Mouse (Mus musculus) intestine, embryonic 16.5 days (tissue): Measurements from ENCODE around the gene Nfix. TPM values are rescaled to one million over a fixed set of nuclear protein-coding genes. Genes with fewer than 3 reads are reported as not detected.

ENCODE experiments used
- ATAC-seq: fragments of 200-750 bp; cut with Nextera tagmentation; 2 replicates; pipeline ENCODE4 v1.8.0; 2017; ENCODE audit warnings: moderate TSS enrichment, moderate library complexity
- H3K27ac ChIP-seq: fragments of 300-500 bp; sonication (generic); 2 replicates; pipeline ENCODE4 v1.5.1; 2014; ENCODE audit warnings: mild to moderate bottlenecking, low read length
- H3K27me3 ChIP-seq: fragments of 300-500 bp; sonication (generic); replicated peaks from 2 replicates; pipeline ENCODE4 v1.6.1; 2014; ENCODE audit warnings: low read length, control low read depth, mixed read lengths; ENCODE audit not compliant: control insufficient read depth, insufficient read depth
- H3K36me3 ChIP-seq: fragments of 300-500 bp; sonication (generic); 2 replicates; pipeline ENCODE4 v1.6.1; 2014; ENCODE audit warnings: low read length, control low read depth; ENCODE audit not compliant: control insufficient read depth, insufficient read depth
- H3K4me1 ChIP-seq: fragments of 300-500 bp; sonication (generic); 2 replicates; pipeline ENCODE4 v1.6.1; 2014; ENCODE audit warnings: low read length, control low read depth, mixed read lengths; ENCODE audit not compliant: control insufficient read depth, insufficient read depth
- H3K4me2 ChIP-seq: fragments of 300-500 bp; sonication (generic); 2 replicates; pipeline ENCODE4 v1.6.1; 2014; ENCODE audit warnings: low read depth, low read length, control low read depth
- H3K4me3 ChIP-seq: fragments of 300-500 bp; sonication (generic); 2 replicates; pipeline ENCODE4 v1.5.1; 2014; ENCODE audit warnings: mild to moderate bottlenecking, low read length
- H3K9ac ChIP-seq: fragments of 300-500 bp; sonication (generic); 2 replicates; pipeline ENCODE4 v1.6.1; 2014; ENCODE audit warnings: low read depth, low read length
- H3K9me3 ChIP-seq: fragments of 300-500 bp; sonication (generic); 2 replicates; pipeline ENCODE4 v1.6.1; 2016; ENCODE audit warnings: low read length, control low read depth; ENCODE audit not compliant: control insufficient read depth
- WGBS: fragments of 180-500 bp; shearing (Covaris S2); extraction: QIAGEN DNeasy Blood & Tissue Kit; methylation state at CpG from one replicate; pipeline ENCODE4 v1.1.7; 2014; 5-methylcytosine and 5-hydroxymethylcytosine counted together
- polyA plus RNA-seq: library from polyadenylated mRNA; unstranded; fragments of >200 nt; fragmentation: Nextera tagmentation; extraction: Ambion mirVana; gene quantifications from 2 replicates; pipeline ENCODE4 v1.2.1, GENCODE M21; 2015

Nfix gene
- polyA plus RNA-seq, 1 experiment from 2014 or later, result 9.7 TPM

DNA sequence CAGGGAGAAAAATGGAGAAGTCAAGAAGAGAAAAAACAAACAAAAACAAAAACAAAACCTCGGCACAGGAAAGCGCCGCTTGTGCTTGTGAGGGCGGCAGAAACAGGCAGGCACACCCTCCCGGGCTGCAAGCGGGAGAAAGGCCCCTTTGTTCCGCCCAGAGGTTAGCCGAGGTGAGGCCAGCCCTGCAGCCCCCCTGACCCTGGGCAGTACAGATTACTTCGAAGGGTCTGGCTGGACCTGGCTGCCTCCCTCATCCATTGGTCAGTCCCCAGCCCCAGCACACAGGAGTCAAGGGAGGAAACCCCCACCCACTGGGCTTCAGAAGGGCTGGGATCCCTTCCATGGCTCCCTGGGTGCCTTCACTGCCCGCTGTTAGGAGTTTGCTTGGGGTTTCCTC, 61.9 kb downstream of the Nfix start:
- ATAC-seq, result no peak
- H3K4me3 ChIP-seq, result no peak overlapping the region
- H3K27ac ChIP-seq, result no peak overlapping the region
- H3K27me3 ChIP-seq, result peaks cover 10% of the 10 kb centered on the region; the same call in 1 of the 2 replicates
- H3K9me3 ChIP-seq, result no peaks in the 10 kb centered on the region
- 39% methylated on average over 10 of the region's 10 CpGs for WGBS
- no peak overlapping the region for H3K4me2 ChIP-seq
- H3K36me3 ChIP-seq, result no peaks in the 10 kb centered on the region
- H3K9ac ChIP-seq, result peak overlapping the region; percentile 23; the same call in 1 of the 2 replicates
- H3K4me1 ChIP-seq, result peaks cover 51% of the 10 kb centered on the region

DNA sequence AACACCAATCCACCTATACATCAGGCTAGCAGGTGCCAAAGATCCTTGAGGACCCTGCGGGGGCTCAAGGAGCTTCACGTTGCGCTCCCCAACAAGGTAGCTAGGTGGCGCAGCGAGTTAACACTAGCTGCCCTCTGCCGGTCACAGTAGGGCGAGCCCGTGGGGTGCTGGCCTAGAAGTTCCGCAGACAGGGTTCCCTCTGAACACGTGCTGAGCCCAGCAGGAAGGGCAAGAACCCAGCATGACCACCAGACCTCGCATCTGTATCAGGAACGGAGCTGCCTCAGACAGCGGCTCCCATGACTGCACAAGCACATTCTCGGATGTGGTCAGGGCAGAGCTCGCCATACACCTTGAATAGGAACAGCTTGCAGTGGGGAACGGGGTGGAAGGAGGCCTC, 62.5 kb downstream of the Nfix start:
- H3K36me3 ChIP-seq, result no peaks in the 10 kb centered on the region
- ATAC-seq, result peak; percentile 76
- no peak overlapping the region for H3K27ac ChIP-seq
- peak overlapping the region; percentile 47; the same call in 1 of the 2 replicates for H3K9ac ChIP-seq
- H3K4me1 ChIP-seq, result peaks cover 51% of the 10 kb centered on the region
- H3K27me3 ChIP-seq, result peaks cover 10% of the 10 kb centered on the region; the same call in 1 of the 2 replicates
- peak overlapping the region; percentile 39; the same call in 1 of the 2 replicates for H3K4me2 ChIP-seq
- H3K9me3 ChIP-seq, result no peaks in the 10 kb centered on the region
- H3K4me3 ChIP-seq, result no peak overlapping the region
- WGBS, result 4% methylated on average over 16 of the region's 16 CpGs

DNA sequence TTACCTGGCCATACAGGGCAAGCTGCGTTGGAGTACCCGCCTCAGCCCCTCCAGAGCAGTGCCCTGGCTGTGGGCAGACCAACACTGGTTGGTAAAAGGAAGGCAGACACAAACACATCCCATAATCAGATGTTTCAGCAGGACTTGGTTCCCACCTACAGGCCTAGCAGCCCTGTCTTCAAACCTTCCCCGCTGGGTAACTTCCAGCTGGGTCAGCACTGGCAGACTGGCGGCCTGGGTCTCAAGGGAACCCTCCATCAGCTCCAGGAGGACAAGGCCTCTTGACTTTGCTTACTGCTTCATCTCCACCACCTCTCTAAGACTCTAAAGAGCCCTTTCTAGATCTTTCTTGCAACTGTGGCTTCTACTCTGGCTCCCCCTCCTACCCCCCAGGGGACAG, 63.6 kb downstream of the Nfix start:
- ATAC-seq, result no peak
- Histone ChIP-seq H3K4me1 (peaks cover 50% of the 10 kb centered on the region), H3K27me3 (0 out of 2 replicates have a peak, but pooled peaks cover 10% of the 10 kb centered on the region), H3K9me3 (no peaks in the 10 kb centered on the region), H3K4me3 (no peak overlapping the region), H3K27ac (no peak overlapping the region), H3K9ac (no peak overlapping the region), H3K4me2 (no peak overlapping the region), H3K36me3 (no peaks in the 10 kb centered on the region)
- 94% methylated on average over 4 of the region's 4 CpGs for WGBS

DNA sequence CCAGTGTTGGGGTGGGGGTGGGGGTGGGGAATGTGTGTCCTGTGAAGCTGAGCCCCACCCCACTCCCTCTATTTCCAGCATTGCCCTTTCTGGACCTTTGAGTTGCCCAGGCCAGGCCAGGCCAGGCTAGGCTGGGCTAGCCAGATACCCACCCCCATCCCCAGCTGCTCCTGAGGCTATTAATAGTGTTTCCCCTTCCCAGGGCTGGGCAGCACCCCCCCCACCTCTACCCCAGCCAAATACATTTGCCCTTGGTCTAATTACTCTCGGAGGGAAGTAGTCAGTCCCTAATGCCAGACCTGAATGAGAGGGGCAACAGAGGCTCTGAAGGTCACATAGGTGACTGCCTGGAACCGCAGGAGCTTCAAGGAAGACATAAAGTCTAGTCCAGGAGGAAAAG, 64.5 kb downstream of the Nfix start:
- Histone ChIP-seq H3K36me3 (no peaks in the 10 kb centered on the region), H3K4me1 (peaks cover 50% of the 10 kb centered on the region), H3K27ac (no peak overlapping the region), H3K9ac (no peak overlapping the region), H3K4me2 (no peak overlapping the region), H3K4me3 (no peak overlapping the region), H3K9me3 (no peaks in the 10 kb centered on the region), H3K27me3 (0 out of 2 replicates have a peak, but pooled peaks cover 10% of the 10 kb centered on the region)
- WGBS, result 49% methylated on average over 2 of the region's 2 CpGs
- no peak for ATAC-seq

DNA sequence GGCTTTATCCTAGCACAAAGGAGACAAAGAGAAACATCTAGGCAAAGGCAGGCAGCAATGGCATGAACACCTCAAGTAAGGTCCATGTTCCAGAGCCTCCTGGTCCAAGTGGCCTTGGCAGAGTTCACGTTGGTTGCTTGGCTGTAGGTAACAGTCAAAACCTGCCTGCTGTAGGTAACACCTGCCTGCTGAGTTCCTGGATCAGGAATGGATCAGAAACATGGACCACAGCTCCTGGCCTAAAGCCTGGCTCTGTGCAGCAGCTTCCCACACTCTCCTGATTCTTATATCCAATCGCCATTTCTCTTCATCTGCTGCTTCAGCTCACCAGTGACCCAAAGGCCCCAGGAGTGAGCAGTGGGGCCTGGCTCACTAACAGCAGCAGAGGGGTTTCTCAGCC, 65.5 kb downstream of the Nfix start:
- Histone ChIP-seq H3K27me3 (0 out of 2 replicates have a peak, but pooled peaks cover 8% of the 10 kb centered on the region), H3K27ac (no peak overlapping the region), H3K4me1 (peaks cover 44% of the 10 kb centered on the region), H3K9me3 (no peaks in the 10 kb centered on the region), H3K4me3 (no peak overlapping the region), H3K4me2 (no peak overlapping the region), H3K36me3 (no peaks in the 10 kb centered on the region), H3K9ac (no peak overlapping the region)
- WGBS, result 86% methylated on average over 2 of the region's 2 CpGs
- ATAC-seq, result no peak

DNA sequence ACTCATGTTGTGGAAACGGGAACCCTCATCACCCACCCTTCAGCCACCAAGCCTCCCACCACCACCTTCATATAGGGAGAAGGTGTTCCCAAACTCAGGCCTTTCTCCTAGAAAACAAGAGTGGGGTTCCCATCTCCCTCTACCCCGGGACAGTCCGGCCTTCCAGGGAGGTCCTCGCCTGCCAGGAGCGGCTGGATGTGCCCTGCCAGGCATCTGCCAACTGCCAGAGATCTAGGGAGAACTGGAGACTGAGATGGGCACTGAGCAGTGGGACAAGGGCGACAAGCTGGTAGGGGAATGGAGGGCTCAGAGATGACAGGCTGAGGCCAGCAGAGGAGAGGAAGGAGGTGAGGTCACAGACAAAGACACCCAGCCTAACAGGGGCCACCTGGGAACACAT, 66.2 kb downstream of the Nfix start:
- peaks cover 42% of the 10 kb centered on the region for H3K4me1 ChIP-seq
- H3K27me3 ChIP-seq, result 0 out of 2 replicates have a peak, but pooled peaks cover 8% of the 10 kb centered on the region
- 85% methylated on average over 6 of the region's 6 CpGs for WGBS
- no peak overlapping the region for H3K9ac ChIP-seq
- H3K9me3 ChIP-seq, result no peaks in the 10 kb centered on the region
- no peak for ATAC-seq
- no peaks in the 10 kb centered on the region for H3K36me3 ChIP-seq
- H3K4me3 ChIP-seq, result no peak overlapping the region
- no peak overlapping the region for H3K4me2 ChIP-seq
- no peak overlapping the region for H3K27ac ChIP-seq

DNA sequence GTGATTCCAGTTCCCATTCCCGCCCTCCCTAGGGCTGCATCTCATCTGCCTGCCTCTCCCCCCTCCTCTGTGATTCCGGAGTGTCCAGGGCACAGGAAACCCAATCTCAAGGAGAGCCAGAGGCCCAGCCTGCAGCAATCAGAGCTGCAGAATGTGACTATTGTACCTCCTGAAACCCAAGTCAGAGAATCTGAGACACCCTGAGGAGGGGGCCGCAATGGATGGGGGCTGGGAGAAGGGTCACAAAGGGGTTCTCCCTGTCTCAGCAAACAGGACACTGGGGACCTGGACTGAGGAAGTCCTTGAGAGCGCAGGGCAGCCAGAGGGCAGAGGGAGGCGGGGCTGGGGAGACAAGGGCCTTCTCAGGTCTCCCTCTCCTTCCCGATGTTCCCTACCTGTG, 67.1 kb downstream of the Nfix start:
- 48% methylated on average over 6 of the region's 6 CpGs for WGBS
- ATAC-seq, result no peak
- Histone ChIP-seq H3K9me3 (no peaks in the 10 kb centered on the region), H3K9ac (peak overlapping the region; percentile 25), H3K27ac (0 out of 2 replicates have a peak overlapping the region, but pooled peaks have one; percentile 6), H3K4me1 (peaks cover 36% of the 10 kb centered on the region), H3K27me3 (0 out of 2 replicates have a peak, but pooled peaks cover 8% of the 10 kb centered on the region), H3K4me3 (no peak overlapping the region), H3K4me2 (no peak overlapping the region), H3K36me3 (no peaks in the 10 kb centered on the region)

DNA sequence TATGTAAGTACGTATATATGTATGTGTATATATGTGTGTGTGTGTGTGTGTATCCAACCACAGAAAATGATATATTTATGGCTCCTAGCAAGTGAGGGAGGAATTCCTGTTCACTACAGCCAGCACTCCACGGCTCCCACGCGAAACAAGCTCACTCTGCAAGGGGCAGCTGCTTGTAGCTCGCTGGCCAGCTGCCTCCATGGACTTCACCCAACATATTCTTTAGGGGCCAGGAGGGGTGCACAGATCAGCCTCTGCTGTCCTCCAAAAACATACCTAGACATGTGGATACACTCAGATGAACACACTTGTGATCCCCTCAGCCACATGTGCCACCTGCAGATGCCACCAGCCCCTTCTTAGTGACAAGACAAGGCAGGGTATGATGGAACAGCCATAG, 67.6 kb downstream of the Nfix start:
- Histone ChIP-seq H3K27ac (0 out of 2 replicates have a peak overlapping the region, but pooled peaks have one; percentile 21), H3K36me3 (no peaks in the 10 kb centered on the region), H3K9me3 (no peaks in the 10 kb centered on the region), H3K4me3 (no peak overlapping the region), H3K4me1 (peaks cover 32% of the 10 kb centered on the region), H3K9ac (peak overlapping the region; percentile 25; the same call in 1 of the 2 replicates), H3K4me2 (no peak overlapping the region), H3K27me3 (0 out of 2 replicates have a peak, but pooled peaks cover 5% of the 10 kb centered on the region)
- ATAC-seq, result no peak
- WGBS, result 60% methylated on average over 5 of the region's 5 CpGs

DNA sequence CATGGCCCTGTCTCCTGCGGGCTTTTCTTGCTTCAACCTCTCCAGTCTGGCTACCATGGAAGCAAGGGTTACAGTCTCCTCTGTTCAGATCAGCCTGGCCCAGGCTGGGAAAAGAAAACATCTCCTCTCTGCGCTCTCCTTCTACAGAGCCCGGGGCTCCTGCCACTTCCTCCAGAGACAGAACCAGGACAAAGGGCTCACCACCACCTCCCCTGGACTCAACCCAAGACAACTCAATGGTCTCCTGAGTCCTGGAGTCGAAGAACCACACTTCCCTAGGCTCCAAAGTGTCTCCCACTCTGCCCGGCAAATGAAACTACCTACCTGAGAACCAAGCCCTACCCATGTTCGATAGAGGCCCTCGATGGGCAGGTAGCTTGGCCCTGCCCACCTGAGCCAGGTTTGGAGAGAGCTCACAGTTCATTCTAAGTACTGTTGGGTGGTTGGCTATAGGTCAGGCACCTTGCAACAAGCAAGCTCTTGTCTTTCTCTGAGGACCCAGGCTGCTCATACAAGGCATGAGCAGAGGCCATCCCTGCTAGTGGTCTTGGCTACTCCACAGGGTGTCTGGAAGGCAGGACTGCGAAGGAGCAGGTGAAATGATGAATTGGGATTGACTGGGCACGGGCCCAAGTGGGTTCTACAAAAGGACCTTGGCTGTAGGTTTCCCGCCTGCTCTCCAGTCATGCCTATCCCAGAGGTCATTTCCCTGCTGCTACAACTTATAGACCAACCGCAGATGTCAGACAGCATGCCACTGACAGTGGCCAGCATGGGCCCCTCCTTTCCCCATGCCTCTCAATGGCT, 68.6 kb downstream of the Nfix start:
- no peak overlapping the region for H3K4me3 ChIP-seq
- 0 out of 2 replicates have a peak, but pooled peaks have one; percentile 19 for ATAC-seq
- H3K4me2 ChIP-seq, result no peak overlapping the region
- H3K4me1 ChIP-seq, result peaks cover 32% of the 10 kb centered on the region
- H3K27me3 ChIP-seq, result 0 out of 2 replicates have a peak, but pooled peaks cover 5% of the 10 kb centered on the region
- H3K27ac ChIP-seq, result 0 out of 2 replicates have a peak overlapping the region, but pooled peaks have one; percentile 50
- peak overlapping the region; percentile 51; the same call in 1 of the 2 replicates for H3K9ac ChIP-seq
- WGBS, result 60% methylated on average over 11 of the region's 11 CpGs
- H3K36me3 ChIP-seq, result no peaks in the 10 kb centered on the region
- no peaks in the 10 kb centered on the region for H3K9me3 ChIP-seq
